Mouse (Mus musculus) mouse embryonic stem cell (cell line): ENCODE data around the gene Olfr710.
"Not testable (repeated sequence)": the region's sequence is repeated elsewhere in the genome, so short reads cannot be mapped to it uniquely, and the experiment has no call there.

Source experiments
- in situ Hi-C, 2 experiments: fragments of 300-500 bp; cut with MboI; formaldehyde crosslinking; loops; 1 replicate in 1 of 2; 3 replicates in 1 of 2; pipeline ENCODE4 v1.14.3; 2019 to 2020; ENCODE audit warnings: low sequenced_read_pairs in 2 of 2, low pct_unique_long_range_greater_than_20kb in 1 of 2, mixed read lengths in 1 of 2; ENCODE audit not compliant: unreplicated experiment in 1 of 2

Gene Olfr710

DNA sequence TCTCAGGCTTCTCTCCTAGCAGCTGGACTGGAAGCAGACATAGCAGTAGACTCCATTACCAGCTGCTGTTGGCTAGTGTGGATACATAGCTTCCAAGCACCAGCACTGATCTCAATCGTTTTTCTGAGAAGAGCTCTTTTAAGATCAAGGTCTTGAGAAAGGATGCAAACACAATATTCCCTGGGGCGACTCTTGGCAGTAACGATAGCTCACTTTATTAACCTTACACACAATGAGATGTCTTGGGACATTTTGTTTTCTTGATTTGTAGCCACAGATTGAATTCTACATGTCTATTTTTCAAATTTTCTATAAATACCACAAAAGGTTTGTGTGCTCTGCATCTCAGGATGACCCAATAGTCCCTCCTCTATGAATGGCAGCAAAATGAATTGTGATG lies at the start of gene Olfr710:
Gene Olfr710 (minus strand): TSS at position 101 of the 400 bp plus-strand sequence.
- in situ Hi-C loops = no loop called here

DNA sequence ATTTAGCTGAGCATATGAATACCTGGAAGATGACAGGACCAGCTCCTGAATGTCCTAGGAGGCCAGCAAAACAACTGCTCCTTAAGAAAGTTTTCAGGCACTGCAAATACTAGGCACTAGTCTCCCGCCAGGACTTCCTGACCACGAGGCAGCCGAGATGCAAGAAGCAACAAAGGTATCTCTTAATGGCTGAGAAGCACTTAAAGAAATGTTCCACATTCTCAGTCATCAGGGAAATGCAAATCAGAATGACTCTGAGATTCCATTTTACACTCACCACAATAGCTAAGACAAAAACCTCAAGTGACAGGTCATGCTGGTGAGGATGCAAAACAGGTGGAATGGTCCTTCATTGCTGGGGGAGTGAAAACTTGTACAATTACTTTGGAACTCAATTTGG lies 37.1 kb upstream of the Olfr710 start:
- in situ Hi-C loops = no loop called here

GRCm38 (mm10) chr7:106975353-106975752 lies 27.2 kb upstream of the Olfr710 start, which contains the start of gene Olfr711:
TSS of gene Olfr711 (minus strand) at chr7:106975453.
- in situ Hi-C loops = no loop called here

DNA sequence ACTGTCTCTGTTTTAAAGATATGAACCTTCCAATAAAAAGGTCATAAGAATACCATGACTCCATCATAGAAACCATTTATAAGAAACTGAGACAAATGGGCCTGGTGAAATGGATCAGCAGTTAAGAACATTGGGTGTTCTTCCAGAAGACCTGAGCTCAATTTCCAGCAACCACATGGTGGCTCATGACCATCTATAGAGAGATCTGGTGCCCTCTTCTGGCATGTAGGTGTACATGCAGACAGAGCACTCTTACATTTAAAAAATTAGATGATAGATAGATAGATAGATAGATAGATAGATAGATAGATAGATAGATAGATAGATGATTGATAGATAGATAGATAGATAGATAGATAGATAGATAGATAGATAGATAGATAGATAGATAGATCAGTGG lies 19.4 kb upstream of the Olfr710 start:
- in situ Hi-C loops = not testable (repeated sequence)

GRCm38 (mm10) chr7:106963837-106964236 lies 15.7 kb upstream of the Olfr710 start, which contains the start of gene Olfr6:
TSS of gene Olfr6 (minus strand) at chr7:106963937.
- in situ Hi-C loops = no loop called here

- in situ Hi-C loops = no loop called here
Observed at GRCm38 (mm10) chr7:106932119-106932518, 16.0 kb downstream of the Olfr710 start, which contains the start of gene Olfr709-ps1. TSS of gene Olfr709-ps1 (minus strand) at chr7:106932219.

DNA sequence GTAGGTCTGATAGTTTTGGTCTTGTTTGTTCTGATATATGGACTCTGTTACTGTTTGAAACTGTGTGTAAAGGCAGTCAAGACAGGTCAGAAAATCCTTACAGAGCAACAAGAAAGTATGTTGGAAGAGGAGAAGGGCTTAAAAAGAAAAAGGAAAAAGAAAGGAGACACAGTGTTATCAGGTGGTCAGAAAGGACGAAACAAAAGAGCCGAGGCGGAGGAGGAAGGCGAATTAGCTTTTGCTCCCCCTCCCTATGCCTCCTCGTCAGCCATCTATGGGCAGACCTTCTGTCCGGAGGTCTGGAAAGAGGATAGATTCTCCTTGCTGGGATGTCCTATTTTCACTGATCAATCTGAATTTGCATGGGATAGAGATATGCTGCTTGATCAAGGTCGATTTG lies 27.2 kb downstream of the Olfr710 start:
- in situ Hi-C loops = not testable (repeated sequence)

DNA sequence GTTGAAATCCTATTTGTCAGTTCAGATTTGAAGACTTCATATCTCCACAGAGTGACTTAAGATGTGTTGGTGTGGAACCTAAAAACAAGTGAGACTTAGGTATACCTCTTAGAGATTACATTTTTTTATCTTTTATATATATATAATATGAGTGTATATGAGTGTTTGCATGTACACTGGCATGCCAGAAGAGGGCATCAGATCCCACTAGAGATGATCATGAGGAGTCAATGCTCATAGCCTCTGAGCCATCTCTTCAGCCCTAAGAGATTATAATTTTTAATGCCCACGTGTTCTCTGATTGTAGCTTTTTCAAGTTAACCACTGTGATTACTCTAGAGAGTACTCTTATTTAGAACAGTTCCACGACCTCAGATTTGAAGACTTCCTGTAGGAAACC lies 40.4 kb downstream of the Olfr710 start, which contains the start of gene Olfr1532-ps1:
Gene Olfr1532-ps1 (plus strand): TSS at position 326 of the 400 bp plus-strand sequence.
- in situ Hi-C loops = no loop called here

GRCm38 (mm10) chr7:106901141-106901540 lies 47.0 kb downstream of the Olfr710 start, which contains the start of gene Olfr707:
TSS of gene Olfr707 (minus strand) at chr7:106901241.
- in situ Hi-C loops = not testable (repeated sequence)
